Mouse (Mus musculus) erythroblast, embryonic 14.5 days (primary cell): ENCODE measurements around the gene Gm379. TPM values are rescaled to one million over a fixed set of nuclear protein-coding genes. Genes with fewer than 3 reads are reported as not detected.

ENCODE experiments used
- H3K27me3 ChIP-seq: 2 replicates; pipeline ENCODE4 v1.6.1; 2012; ENCODE audit warnings: inconsistent platforms; ENCODE audit not compliant: control insufficient read depth
- H3K36me3 ChIP-seq: 2 replicates; pipeline ENCODE4 v1.6.1; 2012; ENCODE audit warnings: mild to moderate bottlenecking, inconsistent platforms; ENCODE audit not compliant: control insufficient read depth
- H3K4me1 ChIP-seq: 2 replicates; pipeline ENCODE4 v1.6.1; 2012; ENCODE audit warnings: inconsistent platforms; ENCODE audit not compliant: control insufficient read depth
- H3K4me3 ChIP-seq: replicated peaks from 2 replicates; pipeline ENCODE3; 2012; ENCODE audit warnings: moderate library complexity, mild to moderate bottlenecking, inconsistent platforms
- H3K9me3 ChIP-seq: 2 replicates; pipeline ENCODE4 v1.6.1; 2012; ENCODE audit warnings: low read length, inconsistent platforms, mixed read lengths; ENCODE audit not compliant: control insufficient read depth
- GATA1 ChIP-seq: IDR thresholded peaks from 2 replicates; pipeline ENCODE4 v1.6.1; 2012; ENCODE audit warnings: low read length, inconsistent platforms, mixed read lengths
- TAL1 ChIP-seq: IDR thresholded peaks from 3 replicates; pipeline ENCODE4 v1.6.1; 2012; ENCODE audit warnings: low read length, inconsistent platforms, mixed read lengths
- polyA plus RNA-seq: library from polyadenylated mRNA; stranded (reverse); fragments of >175 nt; gene quantifications from 2 replicates; pipeline ENCODE4 v1.2.3, GENCODE M21; 2012

Gene Gm379
- polyA plus RNA-seq = 0.05 TPM in 1 of 2 replicates, not detected in the other

GRCm38 (mm10) chrX:108664885-108665284 is at the start of gene Gm379:
Gene Gm379 (minus strand): TSS chrX:108664891.
- Histone ChIP-seq H3K36me3 (no peaks in the 10 kb centered on the region), H3K4me1 (no peaks in the 10 kb centered on the region), H3K27me3 (no peaks in the 10 kb centered on the region), H3K9me3 (peaks cover 2% of the 10 kb centered on the region; the same call in 1 of the 2 replicates), H3K4me3 (no peak within 1 kb of the TSS)
- TF ChIP-seq GATA1 = no peak

- H3K27me3 ChIP-seq = no peaks in the 10 kb centered on the region
- TF ChIP-seq GATA1 = no peak
- no peak for TF ChIP-seq TAL1
- no peaks in the 10 kb centered on the region for H3K4me1 ChIP-seq
- no peaks in the 10 kb centered on the region for H3K9me3 ChIP-seq
- no peak overlapping the region for H3K4me3 ChIP-seq
- H3K36me3 ChIP-seq = no peaks in the 10 kb centered on the region
These were observed 39.6 kb upstream of the Gm379 start for GRCm38 (mm10) chrX:108704312-108704711.

GRCm38 (mm10) chrX:108668868-108669267 is 4.2 kb upstream of the Gm379 start:
- H3K36me3 ChIP-seq = no peaks in the 10 kb centered on the region
- no peaks in the 10 kb centered on the region for H3K4me1 ChIP-seq
- TF ChIP-seq GATA1 = no peak
- no peak for TF ChIP-seq TAL1
- no peaks in the 10 kb centered on the region for H3K27me3 ChIP-seq
- H3K4me3 ChIP-seq = no peak overlapping the region
- peaks cover 2% of the 10 kb centered on the region; the same call in 1 of the 2 replicates for H3K9me3 ChIP-seq

GRCm38 (mm10) chrX:108621991-108622390 is 42.7 kb downstream of the Gm379 start:
- Histone ChIP-seq H3K27me3 (no peaks in the 10 kb centered on the region), H3K9me3 (no peaks in the 10 kb centered on the region)
- TF ChIP-seq TAL1 (no peak), GATA1 (no peak)

GRCm38 (mm10) chrX:108620886-108621285 is 43.8 kb downstream of the Gm379 start:
- no peak for TF ChIP-seq TAL1
- no peak for TF ChIP-seq GATA1
- Histone ChIP-seq H3K27me3 (no peaks in the 10 kb centered on the region), H3K4me3 (no peak overlapping the region), H3K36me3 (no peaks in the 10 kb centered on the region), H3K9me3 (no peaks in the 10 kb centered on the region), H3K4me1 (no peaks in the 10 kb centered on the region)

More at GRCm38 (mm10) chrX:108621991-108622390, 42.7 kb downstream of the Gm379 start:
- Histone ChIP-seq H3K36me3 (no peaks in the 10 kb centered on the region), H3K4me3 (no peak overlapping the region), H3K4me1 (no peaks in the 10 kb centered on the region)

Other genes with a start within 250 kb of the Gm379 start
- 0.02 and 0.04 TPM in 2 replicates for gene Brwd3, start 169.5 kb upstream of the Gm379 start, polyA plus RNA-seq